Mouse (Mus musculus): ENCODE measurements at regions not wholly inside any gene's neighbourhood (a gene's known extent, or its start where the extent isn't known, plus 50 kb on each side); places are given as distances from the start of the nearest gene placed in this dataset.
A peak's percentile ranks its signal among the peaks of the same experiment; 100 is the strongest.

GRCm38 (mm10) chr8:49312816-49313215, 469.1 kb upstream of the Tenm3 start:
- Histone ChIP-seq H3K9me3 (ENCODE audit: control insufficient read depth, low read length) (no peaks in the 10 kb centered on the region), H3K4me1 (replicated peaks; ENCODE audit: control insufficient read depth, insufficient read depth, low read length) (no peaks in the 10 kb centered on the region), H3K27ac (ENCODE audit: low read depth, low read length) (no peak overlapping the region), H3K36me3 (ENCODE audit: control insufficient read depth, insufficient read depth, low read length) (no peaks in the 10 kb centered on the region), H3K4me2 (replicated peaks; ENCODE audit: low read depth, low read length) (no peak overlapping the region), H3K4me3 (ENCODE audit: low read depth, low read length) (no peak overlapping the region), H3K9ac (ENCODE audit: low read depth, low read length) (no peak overlapping the region), H3K27me3 (ENCODE audit: control insufficient read depth, insufficient read depth, low read length) (no peaks in the 10 kb centered on the region)
- WGBS = 75% methylated on average over 5 of the region's 5 CpGs
- ATAC-seq (ENCODE audit: low FRiP score) = no peak
- no peak for DNase-seq (ENCODE audit: low spot score)

- no peak overlapping the region for H3K4me2 ChIP-seq (replicated peaks; ENCODE audit: low read depth, low read length)
- H3K9me3 ChIP-seq (ENCODE audit: control insufficient read depth, low read length) = no peaks in the 10 kb centered on the region
- ATAC-seq (ENCODE audit: low FRiP score) (no peak), DNase-seq (ENCODE audit: low spot score) (no peak)
- H3K27ac ChIP-seq (ENCODE audit: low read depth, low read length) = no peak overlapping the region
- H3K4me1 ChIP-seq (replicated peaks; ENCODE audit: control insufficient read depth, insufficient read depth, low read length) = no peaks in the 10 kb centered on the region
- no peak overlapping the region for H3K9ac ChIP-seq (ENCODE audit: low read depth, low read length)
- no peak overlapping the region for H3K4me3 ChIP-seq (ENCODE audit: low read depth, low read length)
- WGBS = 34% methylated on average over 4 of the region's 4 CpGs
- H3K36me3 ChIP-seq (ENCODE audit: control insufficient read depth, insufficient read depth, low read length) = no peaks in the 10 kb centered on the region
- H3K27me3 ChIP-seq (ENCODE audit: control insufficient read depth, insufficient read depth, low read length) = no peaks in the 10 kb centered on the region
Measured at GRCm38 (mm10) chr8:49282401-49282800, 438.6 kb upstream of the Tenm3 start.

GRCm38 (mm10) chr8:49281254-49281653, 437.5 kb upstream of the Tenm3 start:
- Histone ChIP-seq H3K4me2 (replicated peaks; ENCODE audit: low read depth, low read length) (no peak overlapping the region), H3K9me3 (ENCODE audit: control insufficient read depth, low read length) (no peaks in the 10 kb centered on the region), H3K27ac (ENCODE audit: low read depth, low read length) (no peak overlapping the region), H3K27me3 (ENCODE audit: control insufficient read depth, insufficient read depth, low read length) (no peaks in the 10 kb centered on the region), H3K4me1 (replicated peaks; ENCODE audit: control insufficient read depth, insufficient read depth, low read length) (no peaks in the 10 kb centered on the region), H3K36me3 (ENCODE audit: control insufficient read depth, insufficient read depth, low read length) (no peaks in the 10 kb centered on the region), H3K9ac (ENCODE audit: low read depth, low read length) (no peak overlapping the region), H3K4me3 (ENCODE audit: low read depth, low read length) (no peak overlapping the region)
- 79% methylated on average over 5 of the region's 5 CpGs for WGBS
- ATAC-seq (ENCODE audit: low FRiP score) = no peak
- no peak for DNase-seq (ENCODE audit: low spot score)

- no peak for ATAC-seq (ENCODE audit: low FRiP score)
- no peak overlapping the region for H3K4me3 ChIP-seq (ENCODE audit: low read depth, low read length)
- no peaks in the 10 kb centered on the region for H3K4me1 ChIP-seq (replicated peaks; ENCODE audit: control insufficient read depth, insufficient read depth, low read length)
- H3K36me3 ChIP-seq (ENCODE audit: control insufficient read depth, insufficient read depth, low read length) = no peaks in the 10 kb centered on the region
- H3K9me3 ChIP-seq (ENCODE audit: control insufficient read depth, low read length) = no peaks in the 10 kb centered on the region
- no peak overlapping the region for H3K9ac ChIP-seq (ENCODE audit: low read depth, low read length)
- no peak for DNase-seq (ENCODE audit: low spot score)
- no peak overlapping the region for H3K27ac ChIP-seq (ENCODE audit: low read depth, low read length)
- H3K27me3 ChIP-seq (ENCODE audit: control insufficient read depth, insufficient read depth, low read length) = no peaks in the 10 kb centered on the region
- H3K4me2 ChIP-seq (replicated peaks; ENCODE audit: low read depth, low read length) = no peak overlapping the region
- 87% methylated on average over 4 of the region's 4 CpGs for WGBS
Measured at GRCm38 (mm10) chr8:49274031-49274430, 430.3 kb upstream of the Tenm3 start.

GRCm38 (mm10) chr8:49273109-49273508, 429.4 kb upstream of the Tenm3 start:
- H3K36me3 ChIP-seq (ENCODE audit: control insufficient read depth, insufficient read depth, low read length) = no peaks in the 10 kb centered on the region
- H3K4me3 ChIP-seq (ENCODE audit: low read depth, low read length) = no peak overlapping the region
- H3K27me3 ChIP-seq (ENCODE audit: control insufficient read depth, insufficient read depth, low read length) = no peaks in the 10 kb centered on the region
- no peaks in the 10 kb centered on the region for H3K9me3 ChIP-seq (ENCODE audit: control insufficient read depth, low read length)
- ATAC-seq (ENCODE audit: low FRiP score) (no peak), DNase-seq (ENCODE audit: low spot score) (no peak)
- H3K27ac ChIP-seq (ENCODE audit: low read depth, low read length) = no peak overlapping the region
- H3K9ac ChIP-seq (ENCODE audit: low read depth, low read length) = no peak overlapping the region
- no peak overlapping the region for H3K4me2 ChIP-seq (replicated peaks; ENCODE audit: low read depth, low read length)
- H3K4me1 ChIP-seq (replicated peaks; ENCODE audit: control insufficient read depth, insufficient read depth, low read length) = no peaks in the 10 kb centered on the region
- 94% methylated on average over 1 of the region's 1 CpGs for WGBS

GRCm38 (mm10) chr8:49263416-49263815, 419.7 kb upstream of the Tenm3 start:
- Histone ChIP-seq H3K36me3 (ENCODE audit: control insufficient read depth, insufficient read depth, low read length) (no peaks in the 10 kb centered on the region), H3K4me3 (ENCODE audit: low read depth, low read length) (no peak overlapping the region), H3K9me3 (ENCODE audit: control insufficient read depth, low read length) (no peaks in the 10 kb centered on the region), H3K27ac (ENCODE audit: low read depth, low read length) (peak overlapping the region; percentile 31; the same call in 1 of the 2 replicates), H3K4me1 (replicated peaks; ENCODE audit: control insufficient read depth, insufficient read depth, low read length) (peaks cover 7% of the 10 kb centered on the region; the same call in 1 of the 2 replicates), H3K4me2 (replicated peaks; ENCODE audit: low read depth, low read length) (no peak overlapping the region), H3K27me3 (ENCODE audit: control insufficient read depth, insufficient read depth, low read length) (no peaks in the 10 kb centered on the region), H3K9ac (ENCODE audit: low read depth, low read length) (no peak overlapping the region)
- peak; percentile 8 for DNase-seq (ENCODE audit: low spot score)
- WGBS = 42% methylated on average over 6 of the region's 6 CpGs
- peak; percentile 34; the same call in 1 of the 2 replicates for ATAC-seq (ENCODE audit: low FRiP score)

- DNase-seq (ENCODE audit: low spot score) = peak; percentile 38
- ATAC-seq (ENCODE audit: low FRiP score) = peak; percentile 72
- no peak overlapping the region; the same call in 1 of the 2 replicates for H3K27ac ChIP-seq (ENCODE audit: low read depth, low read length)
Measured at GRCm38 (mm10) chr8:49262797-49263196, 419.0 kb upstream of the Tenm3 start.

GRCm38 (mm10) chr8:49255954-49256353, 412.2 kb upstream of the Tenm3 start:
- H3K36me3 ChIP-seq (ENCODE audit: control insufficient read depth, insufficient read depth, low read length) = no peaks in the 10 kb centered on the region
- no peak overlapping the region for H3K27ac ChIP-seq (ENCODE audit: low read depth, low read length)
- WGBS = 87% methylated on average over 2 of the region's 2 CpGs
- no peaks in the 10 kb centered on the region for H3K27me3 ChIP-seq (ENCODE audit: control insufficient read depth, insufficient read depth, low read length)
- H3K9me3 ChIP-seq (ENCODE audit: control insufficient read depth, low read length) = no peaks in the 10 kb centered on the region
- H3K9ac ChIP-seq (ENCODE audit: low read depth, low read length) = no peak overlapping the region
- no peak overlapping the region for H3K4me3 ChIP-seq (ENCODE audit: low read depth, low read length)
- no peak for DNase-seq (ENCODE audit: low spot score)
- ATAC-seq (ENCODE audit: low FRiP score) = no peak
- no peak overlapping the region for H3K4me2 ChIP-seq (replicated peaks; ENCODE audit: low read depth, low read length)
- H3K4me1 ChIP-seq (replicated peaks; ENCODE audit: control insufficient read depth, insufficient read depth, low read length) = no peaks in the 10 kb centered on the region

More at GRCm38 (mm10) chr8:49262797-49263196, 419.0 kb upstream of the Tenm3 start:
- Histone ChIP-seq H3K9me3 (ENCODE audit: control insufficient read depth, low read length) (no peaks in the 10 kb centered on the region), H3K9ac (ENCODE audit: low read depth, low read length) (no peak overlapping the region), H3K4me1 (replicated peaks; ENCODE audit: control insufficient read depth, insufficient read depth, low read length) (peaks cover 7% of the 10 kb centered on the region; the same call in 1 of the 2 replicates), H3K36me3 (ENCODE audit: control insufficient read depth, insufficient read depth, low read length) (no peaks in the 10 kb centered on the region), H3K27me3 (ENCODE audit: control insufficient read depth, insufficient read depth, low read length) (no peaks in the 10 kb centered on the region), H3K4me3 (ENCODE audit: low read depth, low read length) (no peak overlapping the region), H3K4me2 (replicated peaks; ENCODE audit: low read depth, low read length) (no peak overlapping the region)
- WGBS = 24% methylated on average over 3 of the region's 3 CpGs

- ATAC-seq (ENCODE audit: low FRiP score) (no peak), DNase-seq (ENCODE audit: low spot score) (no peak)
- no peak overlapping the region for H3K27ac ChIP-seq (ENCODE audit: low read depth, low read length)
- H3K9me3 ChIP-seq (ENCODE audit: control insufficient read depth, low read length) = no peaks in the 10 kb centered on the region
- H3K4me1 ChIP-seq (replicated peaks; ENCODE audit: control insufficient read depth, insufficient read depth, low read length) = no peaks in the 10 kb centered on the region
- H3K36me3 ChIP-seq (ENCODE audit: control insufficient read depth, insufficient read depth, low read length) = no peaks in the 10 kb centered on the region
- no peaks in the 10 kb centered on the region for H3K27me3 ChIP-seq (ENCODE audit: control insufficient read depth, insufficient read depth, low read length)
- no peak overlapping the region for H3K4me2 ChIP-seq (replicated peaks; ENCODE audit: low read depth, low read length)
- no peak overlapping the region for H3K4me3 ChIP-seq (ENCODE audit: low read depth, low read length)
- H3K9ac ChIP-seq (ENCODE audit: low read depth, low read length) = no peak overlapping the region
- WGBS = 51% methylated on average over 3 of the region's 3 CpGs
Measured at GRCm38 (mm10) chr8:49254311-49254828, 410.6 kb upstream of the Tenm3 start.

All from hindbrain, embryonic 11.5 days (tissue).